Mouse (Mus musculus): ENCODE data around the gene Pacrg.

DNA sequence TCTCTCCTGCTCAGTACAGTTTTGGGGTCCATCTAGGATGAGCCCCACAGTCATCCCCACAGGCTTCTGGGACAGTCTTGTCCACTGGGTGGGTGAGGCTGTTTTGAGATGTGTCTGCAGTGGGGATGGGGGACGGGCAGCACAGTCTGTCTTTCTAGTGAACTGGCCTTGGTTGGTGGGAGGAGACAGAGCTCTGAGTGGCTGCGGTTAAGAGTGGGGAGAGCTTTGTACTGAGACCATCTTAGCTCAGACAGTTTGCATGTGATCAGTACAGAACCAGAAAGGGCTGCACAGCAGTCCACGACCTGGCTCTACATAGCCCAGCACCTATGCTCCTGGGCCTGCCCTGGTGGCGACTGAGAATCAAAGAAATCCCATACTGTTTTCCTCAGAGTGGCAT, 446.3 kb downstream of the Pacrg start:
- no peak for TF ChIP-seq POLR2A (IDR thresholded peaks at IDR 0.05; ENCODE audit: extremely low read depth, insufficient read depth, low read length)
- TF ChIP-seq CTCF (IDR thresholded peaks at IDR 0.05; ENCODE audit: low read depth, low read length), result no peak

Measured in liver, adult 2 months (tissue).